Mouse (Mus musculus): ENCODE data around the gene Rpap1. TPM values are rescaled to one million over a fixed set of nuclear protein-coding genes. Genes with fewer than 3 reads are reported as not detected.

Gene Rpap1
- total RNA-seq, 2 experiments from 2014 or later, result 0.51 to 2.7 TPM

- ATAC-seq (replicated peaks; ENCODE audit: low FRiP score, poor library complexity, severe bottlenecking), result no peak
These were observed 12.7 kb upstream of the Rpap1 start for GRCm38 (mm10) chr2:119799961-119800550.

- ATAC-seq (replicated peaks; ENCODE audit: low FRiP score, poor library complexity, severe bottlenecking), result no peak
These were observed 12.0 kb upstream of the Rpap1 start for GRCm38 (mm10) chr2:119799181-119799960.

- ATAC-seq (replicated peaks; ENCODE audit: low FRiP score, poor library complexity, severe bottlenecking), result no peak
These were observed 11.1 kb upstream of the Rpap1 start for GRCm38 (mm10) chr2:119798246-119798927.

GRCm38 (mm10) chr2:119797279-119797783, 10.0 kb upstream of the Rpap1 start, which contains the start of gene Tyro3:
Gene Tyro3 (plus strand): TSS chr2:119797733.
- no peak for ATAC-seq (replicated peaks; ENCODE audit: low FRiP score, poor library complexity, severe bottlenecking)

- ATAC-seq (replicated peaks; ENCODE audit: low FRiP score, poor library complexity, severe bottlenecking), result no peak
These were observed 2.7 kb upstream of the Rpap1 start for GRCm38 (mm10) chr2:119789996-119790395.

- no peak for ATAC-seq (replicated peaks; ENCODE audit: low FRiP score, poor library complexity, severe bottlenecking)
These were observed 20.1 kb downstream of the Rpap1 start for GRCm38 (mm10) chr2:119767246-119767645.

- ATAC-seq (replicated peaks; ENCODE audit: low FRiP score, poor library complexity, severe bottlenecking), result no peak
These were observed 23.4 kb downstream of the Rpap1 start for GRCm38 (mm10) chr2:119763924-119764323.

- no peak for ATAC-seq (replicated peaks; ENCODE audit: low FRiP score, poor library complexity, severe bottlenecking)
These were observed 25.1 kb downstream of the Rpap1 start for GRCm38 (mm10) chr2:119762276-119762675.

GRCm38 (mm10) chr2:119760251-119760650, 27.1 kb downstream of the Rpap1 start, which contains the start of gene Ltk:
Gene Ltk (minus strand): TSS chr2:119760431.
- no peak for ATAC-seq (replicated peaks; ENCODE audit: low FRiP score, poor library complexity, severe bottlenecking)

- ATAC-seq (replicated peaks; ENCODE audit: low FRiP score, poor library complexity, severe bottlenecking), result 0 out of 2 replicates have a peak, but pooled peaks have one; percentile 24
These were observed 28.2 kb downstream of the Rpap1 start for GRCm38 (mm10) chr2:119758844-119759835.

- 0 out of 2 replicates have a peak, but pooled peaks have one; percentile 21 for ATAC-seq (replicated peaks; ENCODE audit: low FRiP score, poor library complexity, severe bottlenecking)
These were observed 29.1 kb downstream of the Rpap1 start for GRCm38 (mm10) chr2:119758101-119758843.

- ATAC-seq (replicated peaks; ENCODE audit: low FRiP score, poor library complexity, severe bottlenecking), result no peak
These were observed 29.7 kb downstream of the Rpap1 start for GRCm38 (mm10) chr2:119757601-119758100.

- no peak for ATAC-seq (replicated peaks; ENCODE audit: low FRiP score, poor library complexity, severe bottlenecking)
These were observed 38.1 kb downstream of the Rpap1 start for GRCm38 (mm10) chr2:119749260-119749659.

- ATAC-seq (replicated peaks; ENCODE audit: low FRiP score, poor library complexity, severe bottlenecking), result no peak
These were observed 39.8 kb downstream of the Rpap1 start for GRCm38 (mm10) chr2:119747554-119747953.

- no peak for ATAC-seq (replicated peaks; ENCODE audit: low FRiP score, poor library complexity, severe bottlenecking)
These were observed 42.1 kb downstream of the Rpap1 start for GRCm38 (mm10) chr2:119745281-119745680.

GRCm38 (mm10) chr2:119744163-119745111, 42.9 kb downstream of the Rpap1 start:
- ATAC-seq (replicated peaks; ENCODE audit: low FRiP score, poor library complexity, severe bottlenecking), result 0 out of 2 replicates have a peak, but pooled peaks have one; percentile 24

GRCm38 (mm10) chr2:119743808-119744162, 43.6 kb downstream of the Rpap1 start:
- ATAC-seq (replicated peaks; ENCODE audit: low FRiP score, poor library complexity, severe bottlenecking), result no peak
